Mouse (Mus musculus) frontal cortex, postnatal 36 days (tissue): ENCODE measurements around the gene Vmn1r121.
"Not testable (repeated sequence)": the region's sequence is repeated elsewhere in the genome, so short reads cannot be mapped to it uniquely, and the experiment has no call there.

ENCODE experiments used
- DNase-seq, 2 experiments: peaks; one replicate each; pipeline ENCODE4 v3.0.0; 2022; ENCODE audit warnings: low spot score in 2 of 2

Gene Vmn1r121

DNA sequence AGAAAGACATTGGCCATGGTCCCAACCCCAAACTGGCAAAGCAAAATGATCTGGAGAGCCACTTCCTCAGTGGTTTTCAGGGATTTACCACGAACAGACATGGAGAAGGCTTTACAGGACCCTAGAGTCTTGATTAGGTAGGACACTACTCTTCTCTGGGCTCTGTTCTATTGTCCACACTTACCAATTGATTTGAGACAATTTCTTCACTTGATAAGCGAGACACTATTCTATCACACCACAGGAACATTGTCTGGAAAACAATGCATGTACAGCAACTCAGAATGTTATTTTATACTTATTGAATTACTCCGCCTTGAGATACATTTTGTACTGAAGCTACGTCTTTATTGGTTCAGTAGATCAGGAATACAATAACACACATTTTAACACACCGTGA, at the start of gene Vmn1r121:
Gene Vmn1r121 (minus strand): TSS at position 101 of the 400 bp plus-strand sequence.
- DNase-seq: not testable (repeated sequence)

DNA sequence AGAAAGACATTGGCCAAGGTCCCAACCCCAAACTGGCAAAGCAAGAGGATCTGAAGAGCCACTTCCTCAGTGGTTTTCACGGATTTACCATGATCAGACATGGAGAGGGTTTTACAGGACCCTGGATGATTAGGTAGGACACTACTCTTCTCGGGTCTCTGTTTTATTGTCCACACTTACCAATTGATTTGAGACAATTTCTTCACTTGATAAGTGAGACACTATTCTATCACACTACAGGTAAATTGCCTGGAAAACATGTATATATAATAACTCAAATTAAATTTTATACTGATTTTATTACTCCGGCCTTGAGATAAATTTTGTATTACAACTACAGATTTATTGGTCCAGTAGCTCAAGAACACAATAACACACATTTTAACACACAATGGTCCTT, 35.7 kb upstream of the Vmn1r121 start, which contains the start of gene Vmn1r122:
Gene Vmn1r122 (minus strand): TSS at position 101 of the 400 bp plus-strand sequence.
- DNase-seq: not testable (repeated sequence)

- DNase-seq: not testable (repeated sequence)
Measured at GRCm38 (mm10) chr7:21053684-21054083, 44.6 kb downstream of the Vmn1r121 start, which contains the start of gene Vmn1r120. Gene Vmn1r120, minus strand, starts transcription at chr7:21053784.
